Mouse (Mus musculus) embryonic facial prominence, embryonic 11.5 days (tissue): ENCODE data around the gene Slc22a3. TPM values are rescaled to one million over a fixed set of nuclear protein-coding genes. Genes with fewer than 3 reads are reported as not detected.

Experiments
- ATAC-seq: fragments of 200-750 bp; cut with Nextera tagmentation; replicated peaks from 2 replicates; pipeline ENCODE4 v1.8.0; 2017; ENCODE audit warnings: low read depth; ENCODE audit not compliant: insufficient number of reproducible peaks, low FRiP score, low TSS enrichment
- DNase-seq: peaks from one replicate; pipeline ENCODE4 v3.0.0-alpha.2; 2015; ENCODE audit warnings: low spot score
- H3K27ac ChIP-seq: fragments of 300-500 bp; sonication (generic); replicated peaks from 2 replicates; pipeline ENCODE4 v1.5.1; 2014; ENCODE audit warnings: mild to moderate bottlenecking, low read depth, low read length, control low read depth
- H3K27me3 ChIP-seq: fragments of 300-500 bp; sonication (generic); 2 replicates; pipeline ENCODE4 v1.6.1; 2014; ENCODE audit warnings: mild to moderate bottlenecking, low read length, moderate library complexity, mixed read lengths; ENCODE audit not compliant: control insufficient read depth, insufficient read depth
- H3K36me3 ChIP-seq: fragments of 300-500 bp; sonication (generic); replicated peaks from 2 replicates; pipeline ENCODE4 v1.6.1; 2014; ENCODE audit warnings: low read depth, mild to moderate bottlenecking, low read length, moderate library complexity, mixed read lengths; ENCODE audit not compliant: control insufficient read depth, insufficient read depth
- H3K4me1 ChIP-seq: fragments of 300-500 bp; sonication (generic); 2 replicates; pipeline ENCODE4 v1.6.1; 2014; ENCODE audit warnings: low read length, mixed read lengths; ENCODE audit not compliant: control insufficient read depth, insufficient read depth
- H3K4me2 ChIP-seq: fragments of 300-500 bp; sonication (generic); 2 replicates; pipeline ENCODE4 v1.6.1; 2014; ENCODE audit warnings: low read depth, mild to moderate bottlenecking, control low read depth, low read length, moderate library complexity
- H3K4me3 ChIP-seq: fragments of 300-500 bp; sonication (generic); 2 replicates; pipeline ENCODE4 v1.5.1; 2014; ENCODE audit warnings: low read depth, low read length, control low read depth
- H3K9ac ChIP-seq: fragments of 300-500 bp; sonication (generic); replicated peaks from 2 replicates; pipeline ENCODE4 v1.6.1; 2014; ENCODE audit warnings: mild to moderate bottlenecking, control low read depth, low read length
- H3K9me3 ChIP-seq: fragments of 300-500 bp; sonication (generic); replicated peaks from 2 replicates; pipeline ENCODE4 v1.6.1; 2016; ENCODE audit warnings: mild to moderate bottlenecking, low read length, inconsistent platforms, mixed read lengths; ENCODE audit not compliant: control insufficient read depth
- WGBS: fragments of 180-500 bp; shearing (Covaris S2); extraction: QIAGEN DNeasy Blood & Tissue Kit; methylation state at CpG from one replicate; pipeline ENCODE4 v1.1.7; 2014; 5-methylcytosine and 5-hydroxymethylcytosine counted together
- polyA plus RNA-seq: library from polyadenylated mRNA; unstranded; fragments of >200 nt; fragmentation: Nextera tagmentation; extraction: Ambion mirVana; gene quantifications from 2 replicates; pipeline ENCODE4 v1.2.1, GENCODE M21; 2014

The Slc22a3 gene
- polyA plus RNA-seq, result 0.04 and 0.21 TPM in 2 replicates

DNA sequence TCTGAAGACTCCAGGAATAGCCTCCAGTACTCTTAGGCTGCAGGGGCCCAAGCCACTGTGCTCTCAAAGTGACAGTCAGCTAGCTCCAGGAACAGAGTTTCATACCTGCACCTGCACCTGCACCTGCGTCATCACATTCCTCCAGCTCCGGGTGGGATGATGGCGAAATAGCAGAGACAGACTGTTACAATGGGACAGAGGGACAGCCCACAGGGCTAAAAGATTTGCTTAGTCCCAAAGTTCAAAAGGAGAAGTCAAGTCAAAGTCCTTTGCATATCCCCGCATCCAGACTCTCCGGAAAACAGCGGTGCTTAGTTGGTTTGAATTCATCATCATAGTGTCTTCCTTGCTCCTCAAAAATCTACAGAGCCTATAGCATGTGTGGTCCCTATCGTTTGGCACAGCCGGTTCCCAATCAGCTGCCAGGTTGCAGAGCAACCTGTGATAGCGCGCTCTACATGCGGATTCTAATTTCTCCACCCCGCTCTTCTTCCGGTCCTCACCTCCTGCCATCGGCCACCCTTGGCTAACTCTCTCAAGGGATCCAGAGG is at the start of gene Slc22a3:
Slc22a3 (minus strand) TSS at position 51 of the 551 bp plus-strand sequence.
- ATAC-seq, result no peak
- H3K4me2 ChIP-seq, result peak within 1 kb of the TSS; percentile 64
- no peaks in the 10 kb centered on the region for H3K9me3 ChIP-seq
- WGBS, result 12% methylated on average over 14 of the region's 14 CpGs
- DNase-seq, result no peak
- no peaks in the 10 kb centered on the region for H3K4me1 ChIP-seq
- H3K9ac ChIP-seq, result no peak within 1 kb of the TSS
- H3K27ac ChIP-seq, result no peak within 1 kb of the TSS
- peaks cover 36% of the 10 kb centered on the region for H3K27me3 ChIP-seq
- no peaks in the 10 kb centered on the region for H3K36me3 ChIP-seq
- peak within 1 kb of the TSS; percentile 31 for H3K4me3 ChIP-seq

DNA sequence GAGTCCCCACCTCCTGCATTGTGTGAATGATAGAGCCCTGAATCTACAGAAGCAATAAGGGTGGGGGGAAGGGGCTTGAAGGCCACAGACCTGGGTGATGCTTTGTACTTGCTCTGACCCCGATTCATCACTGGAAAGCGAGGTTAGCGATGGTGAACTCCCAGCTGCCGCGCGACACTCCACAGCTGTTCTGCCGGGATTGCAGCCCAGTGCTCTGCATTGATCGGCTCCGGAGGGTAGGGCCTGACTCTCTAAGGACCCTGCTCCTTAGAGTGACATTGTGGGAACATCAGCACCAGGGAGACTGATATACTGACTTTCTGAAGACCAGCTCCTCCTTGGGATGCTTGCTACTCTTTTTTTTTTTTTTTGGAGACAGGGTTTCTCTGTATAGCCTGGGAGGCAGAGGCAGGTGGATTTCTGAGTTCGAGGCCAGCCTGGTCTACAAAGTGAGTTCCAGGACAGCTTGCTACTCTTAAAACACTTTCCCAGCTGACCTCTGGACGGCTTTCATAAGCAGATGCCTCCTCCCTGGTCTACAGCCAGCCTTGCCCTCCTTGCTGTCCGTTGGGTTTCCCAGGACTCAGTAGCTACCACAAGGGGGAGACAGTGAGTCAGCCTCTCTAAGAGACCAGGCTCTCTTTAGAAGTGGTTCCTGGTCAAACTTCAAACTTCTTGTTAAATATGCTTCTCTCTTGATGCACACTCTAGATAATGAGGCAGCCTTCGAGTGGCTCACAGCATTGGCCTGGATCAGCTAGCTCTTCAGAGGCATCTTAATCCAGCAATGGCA is 27.0 kb upstream of the Slc22a3 start:
- Histone ChIP-seq H3K9ac (no peak overlapping the region), H3K4me2 (no peak overlapping the region), H3K36me3 (no peaks in the 10 kb centered on the region), H3K27me3 (no peaks in the 10 kb centered on the region), H3K9me3 (no peaks in the 10 kb centered on the region), H3K4me3 (no peak overlapping the region), H3K27ac (no peak overlapping the region), H3K4me1 (no peaks in the 10 kb centered on the region; the same call in 1 of the 2 replicates)
- no peak; the same call in 1 of the 2 replicates for ATAC-seq
- 57% methylated on average over 13 of the region's 13 CpGs for WGBS
- peak; percentile 84 for DNase-seq

DNA sequence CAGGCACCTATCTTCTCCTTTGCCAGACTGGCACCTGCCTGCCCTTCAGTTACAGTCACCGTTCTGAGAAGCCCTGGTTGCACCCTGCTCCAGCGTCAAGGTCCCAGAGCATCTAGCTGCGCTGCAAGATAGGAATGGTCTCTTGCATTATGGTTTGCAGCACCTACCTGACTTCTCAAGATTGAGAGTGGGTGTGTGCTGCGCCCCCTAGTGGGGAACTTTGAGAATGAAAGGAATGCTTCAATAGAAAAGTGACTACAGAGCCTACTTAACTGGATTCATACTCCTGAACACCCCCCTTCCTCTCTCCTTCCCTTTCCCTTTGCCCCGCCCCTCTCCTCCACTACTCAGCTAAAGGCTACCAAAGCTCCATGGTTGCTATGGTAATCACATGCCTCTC is 24.6 kb upstream of the Slc22a3 start:
- no peaks in the 10 kb centered on the region; the same call in 1 of the 2 replicates for H3K4me1 ChIP-seq
- no peak overlapping the region for H3K4me2 ChIP-seq
- H3K27me3 ChIP-seq, result no peaks in the 10 kb centered on the region
- H3K36me3 ChIP-seq, result no peaks in the 10 kb centered on the region
- no peak overlapping the region for H3K9ac ChIP-seq
- WGBS, result 34% methylated on average over 5 of the region's 5 CpGs
- no peaks in the 10 kb centered on the region for H3K9me3 ChIP-seq
- ATAC-seq, result no peak
- H3K4me3 ChIP-seq, result no peak overlapping the region
- H3K27ac ChIP-seq, result no peak overlapping the region
- DNase-seq, result peak; percentile 74

DNA sequence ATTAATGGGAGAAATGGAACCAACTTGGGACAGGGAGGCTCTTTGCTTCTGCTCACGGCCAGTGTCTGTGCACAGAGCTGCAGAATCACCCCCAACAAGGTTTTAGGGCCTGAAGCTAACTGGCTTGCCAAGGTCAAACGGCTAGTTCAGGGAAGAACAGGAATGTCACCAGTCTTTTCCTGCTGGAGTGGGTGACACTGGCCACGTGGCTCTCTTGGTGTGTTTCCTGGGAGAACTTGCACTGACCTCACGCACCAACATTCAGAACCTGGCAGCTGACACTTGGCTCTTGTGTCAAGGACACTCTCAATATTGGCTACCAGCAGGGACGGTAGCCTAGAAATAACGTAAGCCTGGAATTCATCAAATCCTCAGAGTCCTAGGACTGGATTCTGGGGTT is 22.6 kb upstream of the Slc22a3 start:
- H3K9ac ChIP-seq, result no peak overlapping the region
- no peaks in the 10 kb centered on the region; the same call in 1 of the 2 replicates for H3K4me1 ChIP-seq
- H3K36me3 ChIP-seq, result no peaks in the 10 kb centered on the region
- H3K27me3 ChIP-seq, result no peaks in the 10 kb centered on the region
- DNase-seq, result no peak
- H3K27ac ChIP-seq, result no peak overlapping the region
- WGBS, result 51% methylated on average over 6 of the region's 6 CpGs
- no peaks in the 10 kb centered on the region for H3K9me3 ChIP-seq
- no peak for ATAC-seq
- H3K4me3 ChIP-seq, result no peak overlapping the region
- H3K4me2 ChIP-seq, result no peak overlapping the region

DNA sequence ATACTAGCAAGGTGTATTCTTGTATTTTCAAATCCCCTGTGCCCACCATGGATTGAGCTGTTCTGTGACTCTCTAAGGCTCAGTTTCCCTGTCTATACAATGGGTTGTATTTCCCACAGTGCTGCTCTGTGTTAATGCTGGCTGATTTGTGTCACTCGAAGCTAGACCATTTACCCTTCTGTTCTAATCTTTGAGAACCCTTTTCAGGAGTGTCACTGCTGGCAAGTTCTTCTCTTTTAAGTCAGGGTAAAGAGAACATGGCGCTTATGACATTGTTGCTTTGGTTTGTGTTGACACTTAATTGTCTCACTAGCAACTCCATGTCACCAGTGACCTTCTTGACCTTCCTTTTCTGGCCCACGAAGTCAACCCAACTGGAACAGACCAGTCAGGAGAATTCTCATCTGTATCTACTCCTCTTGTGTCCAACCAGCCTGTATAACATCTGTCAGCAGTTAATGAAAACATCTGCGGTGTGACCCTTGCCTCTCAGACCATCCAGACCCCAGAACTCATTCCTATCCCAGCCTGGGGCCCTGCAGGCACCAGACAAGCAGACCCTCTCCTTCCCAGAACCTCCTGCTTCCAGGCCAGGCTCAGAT is 22.0 kb upstream of the Slc22a3 start:
- no peak overlapping the region for H3K4me2 ChIP-seq
- no peak overlapping the region for H3K9ac ChIP-seq
- ATAC-seq, result no peak
- peak; percentile 14 for DNase-seq
- WGBS, result 46% methylated on average over 4 of the region's 4 CpGs
- H3K36me3 ChIP-seq, result no peaks in the 10 kb centered on the region
- H3K9me3 ChIP-seq, result no peaks in the 10 kb centered on the region
- H3K4me1 ChIP-seq, result no peaks in the 10 kb centered on the region; the same call in 1 of the 2 replicates
- no peak overlapping the region for H3K4me3 ChIP-seq
- H3K27me3 ChIP-seq, result no peaks in the 10 kb centered on the region
- no peak overlapping the region for H3K27ac ChIP-seq

DNA sequence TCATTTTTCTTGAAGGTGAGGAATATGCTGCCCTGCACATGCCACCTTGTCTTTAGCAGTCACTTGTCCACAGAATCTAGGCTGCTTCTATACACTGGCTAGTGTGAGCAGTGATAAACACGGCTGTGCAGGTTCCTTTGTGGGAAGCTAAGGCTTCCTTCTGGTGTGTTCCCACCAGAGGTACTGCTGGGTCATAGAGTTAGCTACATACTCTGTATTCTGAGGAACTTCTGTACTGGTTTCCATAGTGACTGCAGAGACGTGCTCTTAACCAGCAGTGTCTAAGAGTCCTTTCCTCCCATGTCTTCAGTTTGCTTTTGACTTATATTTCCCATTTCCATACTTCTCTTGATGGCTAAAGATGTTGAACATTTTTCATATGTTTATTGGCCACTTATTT is 11.6 kb upstream of the Slc22a3 start:
- Histone ChIP-seq H3K4me1 (no peaks in the 10 kb centered on the region), H3K27ac (no peak overlapping the region), H3K27me3 (no peaks in the 10 kb centered on the region), H3K9me3 (no peaks in the 10 kb centered on the region), H3K4me3 (no peak overlapping the region), H3K9ac (no peak overlapping the region), H3K36me3 (no peaks in the 10 kb centered on the region), H3K4me2 (no peak overlapping the region)
- ATAC-seq, result no peak
- WGBS, result 71% methylated on average over 2 of the region's 2 CpGs
- DNase-seq, result no peak

DNA sequence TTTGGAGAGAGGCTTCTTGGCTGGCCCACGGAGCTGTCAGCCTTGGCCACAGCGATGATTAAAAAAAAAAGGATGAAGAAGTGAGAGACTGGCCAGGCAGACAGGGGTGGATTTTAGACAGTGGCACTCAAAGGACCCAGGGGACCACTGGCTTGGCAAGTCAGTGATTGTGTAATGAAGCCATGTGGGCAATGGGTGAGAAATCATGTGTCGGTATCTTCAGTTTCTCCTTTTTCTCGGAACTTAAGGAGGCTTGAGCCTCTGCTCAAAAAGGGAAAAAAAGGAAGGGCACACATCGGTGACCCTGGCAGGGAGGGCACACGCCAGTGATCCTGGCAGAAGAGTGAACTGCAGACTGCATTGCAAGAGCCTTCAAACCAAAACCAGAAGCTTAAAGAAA is 10.7 kb upstream of the Slc22a3 start:
- whole genome bisulfite sequencing, result 95% methylated on average over 6 of the region's 6 CpGs
- ATAC-seq, result no peak

DNA sequence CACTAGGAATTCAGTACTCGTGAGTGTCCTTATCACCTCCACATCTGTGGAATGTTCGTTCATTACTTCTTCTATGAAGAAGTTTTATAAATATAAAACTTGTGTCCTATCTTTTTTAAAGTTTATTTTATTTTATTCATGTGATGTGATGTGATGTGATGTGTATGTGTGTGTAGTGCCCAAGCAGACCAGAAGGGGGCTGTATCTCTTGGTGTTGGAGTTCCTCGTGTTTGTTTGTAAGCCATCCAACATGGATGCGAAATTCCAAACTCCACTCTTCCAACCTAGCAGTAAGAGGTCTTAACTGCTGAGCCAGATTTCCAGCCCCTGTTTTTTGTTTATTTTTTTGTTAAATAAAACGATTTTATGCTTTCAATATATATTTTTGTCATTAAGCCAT is 6.5 kb upstream of the Slc22a3 start:
- no peak overlapping the region for H3K27ac ChIP-seq
- H3K9me3 ChIP-seq, result no peaks in the 10 kb centered on the region
- no peak for ATAC-seq
- WGBS, result 81% methylated on average over 5 of the region's 5 CpGs
- H3K27me3 ChIP-seq, result peaks cover 1% of the 10 kb centered on the region
- H3K4me1 ChIP-seq, result no peaks in the 10 kb centered on the region
- no peak overlapping the region for H3K9ac ChIP-seq
- no peak for DNase-seq
- no peak overlapping the region for H3K4me2 ChIP-seq
- H3K36me3 ChIP-seq, result no peaks in the 10 kb centered on the region
- H3K4me3 ChIP-seq, result no peak overlapping the region

More for the DNA sequence above, 10.7 kb upstream of the Slc22a3 start:
- H3K36me3 ChIP-seq, result no peaks in the 10 kb centered on the region
- no peak overlapping the region for H3K27ac ChIP-seq
- no peak for DNase-seq
- no peaks in the 10 kb centered on the region for H3K9me3 ChIP-seq
- H3K4me2 ChIP-seq, result no peak overlapping the region
- no peaks in the 10 kb centered on the region for H3K4me1 ChIP-seq
- H3K9ac ChIP-seq, result no peak overlapping the region
- no peak overlapping the region for H3K4me3 ChIP-seq
- H3K27me3 ChIP-seq, result no peaks in the 10 kb centered on the region; the same call in 1 of the 2 replicates
